Comparison of ENCODE assay signal across 14 mouse cellular contexts in the genomic region with DNA sequence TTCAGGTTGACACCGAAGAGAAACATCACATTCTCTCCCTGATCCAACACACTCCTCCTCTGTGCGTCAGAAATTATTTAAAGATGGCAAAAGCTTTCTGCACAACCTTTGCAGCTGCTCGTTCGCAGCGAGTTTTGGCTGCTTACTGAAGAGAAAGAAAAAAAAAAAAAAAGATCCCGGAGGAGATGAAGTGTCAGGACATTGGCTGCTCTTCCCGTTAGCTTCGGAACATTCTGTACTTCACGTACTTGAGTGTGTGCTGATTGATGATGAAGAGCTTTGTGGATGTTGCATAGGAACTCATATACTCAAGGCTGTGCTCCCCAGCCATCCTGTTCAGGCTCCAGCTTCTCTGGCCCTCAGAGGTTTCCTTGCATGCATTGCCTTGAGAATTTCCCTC.
DNase-seq lines count a peak whose midpoint lies in the region.
"Had no signal": no experiment of that assay in that cellular context is flagged by ENCODE, and none has a peak within 500 bp of the region (broad histone marks: within the 10 kb centered on the region; RNA-seq: fewer than 3 reads in every experiment).

No protein-coding gene starts in this region.

- H3K9me3 ChIP-seq in heart, embryonic 10.5 days: no peaks in the 10 kb centered on the region
- H3K9me3 ChIP-seq: embryonic facial prominence, embryonic 13.5 days; forebrain, embryonic 12.5 days; hindbrain, embryonic 10.5 days; limb, embryonic 12.5 days; midbrain, embryonic 13.5 days had no signal

- intact Hi-C loops in left cerebral cortex, postnatal 10 days (cut with DNase I): no loop called here
- intact Hi-C loops in left cerebral cortex, postnatal 36 days (cut with DNase I): no loop called here

- H3K36me3 ChIP-seq in heart, embryonic 10.5 days: no peaks in the 10 kb centered on the region
- H3K36me3 ChIP-seq: embryonic facial prominence, embryonic 13.5 days; forebrain, embryonic 12.5 days; hindbrain, embryonic 10.5 days; limb, embryonic 12.5 days; midbrain, embryonic 13.5 days had no signal

- H3K27me3 ChIP-seq in heart, embryonic 10.5 days (ENCODE audit: insufficient read depth, poor library complexity, severe bottlenecking): no peaks in the 10 kb centered on the region
- H3K27me3 ChIP-seq: embryonic facial prominence, embryonic 13.5 days; forebrain, embryonic 12.5 days; limb, embryonic 12.5 days; midbrain, embryonic 13.5 days had no signal

- H3K27ac ChIP-seq in heart, embryonic 10.5 days: no peak overlapping the region
- H3K27ac ChIP-seq: embryonic facial prominence, embryonic 13.5 days; forebrain, embryonic 12.5 days; hindbrain, embryonic 10.5 days; limb, embryonic 12.5 days; midbrain, embryonic 13.5 days had no signal

- no peaks in the 10 kb centered on the region for H3K4me1 ChIP-seq in heart, embryonic 10.5 days
- H3K4me1 ChIP-seq: hindbrain, embryonic 10.5 days; limb, embryonic 12.5 days; midbrain, embryonic 13.5 days had no signal

- WGBS in heart, embryonic 10.5 days: 86% methylated on average over 9 of the region's 9 CpGs

- no peak overlapping the region for H3K4me3 ChIP-seq in heart, embryonic 10.5 days
- H3K4me3 ChIP-seq: embryonic facial prominence, embryonic 13.5 days; forebrain, embryonic 12.5 days; hindbrain, embryonic 10.5 days; limb, embryonic 12.5 days; midbrain, embryonic 13.5 days had no signal

- DNase-seq in heart, adult 8-10 months (ENCODE audit: low spot score): peak; percentile 53
- DNase-seq in heart, embryonic 10.5 days (ENCODE audit: low spot score): no peak
- peak; percentile 13 for DNase-seq in NIH3T3 (ENCODE audit: low read depth)
- peak; percentile 45 for DNase-seq in brain, adult 2 months (ENCODE audit: low read depth, low spot score)
- DNase-seq in lung, postnatal 36 days: peak; percentile 68
- DNase-seq in left cerebral cortex, postnatal 10 days (ENCODE audit: extremely low spot score in 1 of 2, low spot score in 2 of 2): no peak
- no peak for DNase-seq in left cerebral cortex, postnatal 36 days (ENCODE audit: low spot score in 2 of 2)
- DNase-seq: cerebellum, postnatal 25 days; spleen, adult 18-20 months had no signal

Comparison
In these comparisons a context has a peak if more than half of its experiments do, and no peak if none do; other contexts are left out.
1. DNase-seq: peak in heart, adult 8-10 months (single experiment), NIH3T3 (single experiment), brain, adult 2 months (single experiment) and lung, postnatal 36 days (single experiment); none in heart, embryonic 10.5 days (single experiment), left cerebral cortex, postnatal 10 days (0 of 2) and left cerebral cortex, postnatal 36 days (0 of 2).